Mouse (Mus musculus): Measurements from ENCODE around the gene Spata33.
"Not testable (repeated sequence)": the region's sequence is repeated elsewhere in the genome, so short reads cannot be mapped to it uniquely, and the experiment has no call there.

Gene Spata33

DNA sequence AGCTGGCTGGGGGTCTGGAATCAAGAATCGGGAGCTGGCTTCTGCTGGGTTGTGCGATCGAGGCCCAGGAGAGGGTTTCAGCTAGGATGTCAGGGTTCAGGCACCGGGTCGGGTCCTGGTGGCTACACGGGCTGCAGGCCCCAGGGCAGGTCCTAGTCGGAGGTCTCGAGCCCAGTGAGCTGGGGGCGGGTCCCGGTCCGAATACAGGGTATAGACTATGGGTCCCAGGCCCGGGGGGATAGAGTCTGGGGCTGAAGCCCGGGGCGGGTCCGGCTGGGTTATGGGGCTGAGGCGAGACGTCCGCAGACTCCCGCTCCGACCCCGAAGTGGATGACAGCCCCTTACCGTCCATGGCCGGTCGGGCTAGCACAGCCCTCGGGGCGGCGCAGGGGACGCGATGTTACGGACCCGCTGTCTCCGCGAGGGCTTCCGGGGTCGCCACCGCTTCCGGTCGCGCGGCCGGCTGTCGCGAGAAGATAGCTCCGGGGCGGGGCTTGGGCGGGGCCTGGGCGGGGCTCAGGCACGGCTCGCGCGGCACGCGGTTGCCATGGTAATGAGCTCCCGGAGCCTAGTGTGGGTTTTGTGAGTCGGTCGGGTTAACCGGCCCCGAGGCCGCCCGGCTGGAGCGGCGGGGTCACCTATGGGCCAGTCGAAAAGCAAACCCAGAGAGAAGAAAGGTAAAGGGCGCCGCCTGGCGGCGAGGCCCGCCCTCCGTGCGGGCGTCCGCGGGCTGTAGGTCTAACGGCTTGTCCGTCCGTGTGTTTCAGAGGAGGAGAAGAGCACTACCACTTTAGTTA is at the start of gene Spata33, which contains the start of gene Chmp1a:
Spata33 (plus strand) TSS at position 512 of the 797 bp plus-strand sequence.
Chmp1a (minus strand) TSS at position 443 of the 797 bp plus-strand sequence.
- peak; percentile 90 for DNase-seq

DNA sequence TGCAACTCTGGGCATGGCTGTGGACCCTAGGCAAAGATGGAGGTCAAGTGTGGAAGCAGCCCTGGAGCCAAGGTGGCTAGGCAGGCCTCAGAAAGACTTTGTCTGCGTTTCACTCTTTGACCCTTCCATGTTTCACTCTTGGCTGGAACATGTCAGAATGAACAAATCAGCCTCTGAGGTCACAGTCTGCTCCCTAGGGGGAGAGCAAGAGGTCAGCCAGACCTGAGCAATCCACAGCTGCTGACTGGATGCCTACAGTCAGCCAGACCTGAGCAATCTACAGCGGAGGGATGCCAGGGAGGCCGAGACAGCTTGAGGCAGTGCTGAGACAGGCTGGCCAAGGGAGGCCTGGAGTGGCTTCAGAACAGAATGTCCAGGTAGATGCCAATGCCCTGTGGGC is 31.2 kb upstream of the Spata33 start:
- DNase-seq: no peak

DNA sequence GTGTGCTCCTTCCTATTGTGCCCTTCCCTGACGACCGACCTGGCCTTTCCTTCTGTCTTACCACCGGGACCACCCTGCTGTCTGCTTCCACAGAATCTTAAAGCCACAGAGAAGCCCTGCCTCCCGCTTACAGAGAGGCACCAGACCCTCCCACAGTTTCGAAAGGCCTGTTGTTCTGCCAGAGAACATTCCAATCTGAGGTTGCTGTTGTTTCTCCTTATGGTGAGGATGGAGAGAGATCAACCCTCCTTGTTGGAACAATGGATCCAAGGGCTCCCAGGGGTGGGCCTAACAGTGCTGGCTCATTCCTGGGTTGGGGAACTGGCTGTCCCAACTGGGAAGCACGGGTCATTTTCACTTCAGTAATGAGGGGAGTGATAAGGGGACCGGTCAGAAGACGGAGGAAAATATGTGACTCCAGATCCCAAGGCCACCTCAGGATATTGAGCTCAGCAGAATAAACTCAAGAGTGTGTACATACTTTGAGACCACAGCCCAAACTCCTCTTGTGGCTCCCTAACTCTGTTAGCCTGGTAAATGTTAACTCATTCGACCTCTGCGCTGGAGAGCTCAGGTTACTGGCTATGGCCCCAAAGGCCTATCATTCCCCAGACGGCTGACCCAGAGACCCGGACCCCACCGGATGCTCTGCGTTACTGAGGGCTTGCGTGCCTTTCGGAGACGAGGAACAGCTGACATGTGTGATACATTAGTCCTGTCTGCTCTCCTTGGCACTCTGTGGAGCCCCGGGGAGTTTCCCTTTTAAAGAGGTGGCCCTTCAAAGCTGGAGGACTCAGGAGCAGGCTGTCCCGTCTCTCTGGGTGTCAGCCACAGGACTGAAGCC is 26.8 kb upstream of the Spata33 start, which contains the start of gene Dpep1:
Dpep1 (plus strand) TSS at position 677 of the 844 bp plus-strand sequence.
- DNase-seq: no peak

DNA sequence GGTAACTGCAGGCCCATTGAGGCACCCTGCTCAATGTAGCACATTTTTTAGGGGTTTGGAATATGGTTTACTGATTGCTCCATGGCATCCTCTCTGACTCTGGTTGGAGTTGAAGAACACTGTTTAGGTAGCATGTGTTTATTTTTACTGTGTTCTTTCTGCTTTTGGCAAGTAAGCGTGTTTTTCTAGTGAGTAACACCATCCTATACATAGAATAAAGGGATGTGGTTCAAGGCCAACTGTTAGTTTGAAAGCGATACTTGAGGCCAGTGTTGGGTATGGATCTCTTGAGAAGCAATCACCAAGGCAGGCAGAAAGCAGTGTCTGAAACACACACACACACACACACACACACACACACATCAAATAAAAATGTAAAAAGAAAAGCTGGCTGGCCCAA is 24.6 kb upstream of the Spata33 start:
- DNase-seq: no peak

DNA sequence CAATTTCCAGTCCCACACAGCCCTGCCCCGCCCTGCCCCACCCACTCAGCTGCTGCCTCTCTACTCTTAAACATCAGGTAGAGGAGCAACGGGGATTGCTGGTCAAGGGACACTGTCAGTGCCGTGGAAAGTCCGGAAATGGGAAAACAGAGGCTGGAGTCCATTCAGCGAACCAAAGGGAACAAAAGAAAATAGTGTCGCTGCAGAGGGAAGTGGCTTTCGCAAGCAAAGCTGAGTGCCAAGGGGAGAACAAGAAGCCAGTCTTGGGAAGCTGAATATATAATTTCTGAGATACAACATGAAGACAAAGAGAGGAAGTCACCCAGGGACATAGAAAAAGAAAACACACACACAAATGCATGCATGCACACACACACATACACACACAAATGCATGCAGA is 23.8 kb upstream of the Spata33 start:
- no peak for DNase-seq

DNA sequence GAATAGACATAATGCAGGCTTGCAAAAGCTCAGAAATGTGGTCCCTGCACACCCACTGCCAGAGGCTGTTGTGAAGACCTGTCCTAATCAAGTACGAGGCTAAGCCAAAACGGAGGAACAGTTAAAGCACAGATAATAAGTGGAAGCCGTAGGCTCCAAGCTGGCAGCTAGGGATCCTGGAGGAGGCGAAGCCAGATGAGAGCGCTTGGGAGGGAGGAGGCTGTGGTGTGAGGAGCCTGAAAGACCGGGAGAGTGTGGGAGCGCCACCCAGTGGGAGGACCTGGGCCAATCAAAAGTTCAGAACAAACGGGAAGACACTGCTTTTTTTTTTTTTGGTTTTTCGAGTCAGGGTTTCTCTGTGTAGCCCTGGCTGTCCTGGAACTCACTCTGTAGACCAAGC is 22.0 kb upstream of the Spata33 start:
- DNase-seq: peak; percentile 40

DNA sequence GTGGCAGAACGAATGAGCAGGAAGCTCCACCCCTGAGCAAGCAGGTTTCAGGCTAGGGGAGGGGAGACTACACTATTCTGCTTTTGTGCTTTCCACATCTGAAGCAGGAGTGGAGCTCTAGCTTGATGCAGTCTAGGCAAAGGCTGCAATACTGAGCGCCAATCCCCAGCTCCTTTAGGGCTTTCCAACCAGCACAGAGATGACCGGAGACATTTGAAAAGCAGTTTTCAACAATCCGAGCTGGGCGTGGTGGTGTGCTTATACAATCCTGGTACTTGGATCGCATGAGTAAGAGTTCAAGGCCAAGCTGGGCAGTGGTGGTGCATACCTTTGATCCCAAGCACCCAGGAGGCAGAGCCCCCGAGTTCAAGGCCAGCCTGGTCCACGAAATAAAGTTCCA is 20.7 kb upstream of the Spata33 start:
- no peak for DNase-seq

DNA sequence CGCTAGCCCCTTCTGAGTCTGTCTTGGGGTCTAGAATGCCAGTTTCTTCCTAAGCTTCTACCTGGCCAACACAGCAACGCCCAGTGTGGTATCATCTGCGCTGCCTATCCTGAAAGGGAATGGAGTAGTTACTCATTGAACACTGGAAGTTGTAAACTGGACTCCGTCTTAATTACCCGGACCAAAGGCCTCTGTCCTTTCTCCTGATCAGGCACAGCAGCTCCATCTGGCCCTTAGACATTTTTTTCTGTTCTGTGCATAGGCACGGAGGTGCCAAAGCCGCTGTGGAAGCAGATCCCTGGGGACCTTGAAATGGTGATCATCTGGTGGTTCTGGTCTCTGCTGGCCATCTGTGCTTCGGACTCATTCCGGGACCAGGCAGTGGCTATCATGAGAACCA is 18.9 kb upstream of the Spata33 start:
- no peak for DNase-seq

DNA sequence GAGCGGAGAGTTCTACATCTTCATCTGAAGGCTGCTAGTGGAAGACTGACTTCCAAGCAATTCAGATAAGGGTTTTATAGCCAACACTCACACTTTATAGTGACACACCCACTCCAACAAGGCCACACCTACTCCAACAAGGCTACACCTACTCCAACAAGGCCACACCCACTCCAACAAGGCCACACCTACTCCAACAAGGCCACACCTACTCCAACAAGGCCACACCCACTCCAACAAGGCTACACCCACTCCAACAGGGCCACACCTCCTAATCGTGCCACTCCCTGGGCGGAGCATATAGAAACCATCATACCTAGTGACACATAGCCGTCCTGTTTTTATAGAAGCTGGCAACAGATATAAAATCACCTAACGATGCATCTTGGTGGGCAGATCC is 15.6 kb upstream of the Spata33 start:
- not testable (repeated sequence) for DNase-seq

DNA sequence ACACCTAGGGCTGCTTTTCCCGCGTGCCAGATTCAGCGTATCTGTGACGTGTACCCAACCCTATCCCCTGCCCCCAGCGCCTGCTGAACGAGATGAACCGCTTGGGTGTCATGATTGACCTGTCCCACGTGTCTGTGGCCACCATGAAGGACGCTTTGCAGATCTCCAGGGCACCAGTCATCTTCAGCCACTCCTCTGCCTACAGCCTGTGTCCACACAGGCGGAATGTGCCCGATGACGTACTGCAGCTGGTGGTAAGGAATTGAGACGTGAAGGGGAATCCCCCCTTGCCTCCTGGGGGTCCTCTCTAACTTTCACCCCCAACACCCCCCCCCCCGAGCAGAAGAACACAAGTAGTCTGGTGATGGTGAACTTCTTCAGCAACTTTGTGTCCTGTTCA is 12.8 kb upstream of the Spata33 start:
- no peak for DNase-seq

DNA sequence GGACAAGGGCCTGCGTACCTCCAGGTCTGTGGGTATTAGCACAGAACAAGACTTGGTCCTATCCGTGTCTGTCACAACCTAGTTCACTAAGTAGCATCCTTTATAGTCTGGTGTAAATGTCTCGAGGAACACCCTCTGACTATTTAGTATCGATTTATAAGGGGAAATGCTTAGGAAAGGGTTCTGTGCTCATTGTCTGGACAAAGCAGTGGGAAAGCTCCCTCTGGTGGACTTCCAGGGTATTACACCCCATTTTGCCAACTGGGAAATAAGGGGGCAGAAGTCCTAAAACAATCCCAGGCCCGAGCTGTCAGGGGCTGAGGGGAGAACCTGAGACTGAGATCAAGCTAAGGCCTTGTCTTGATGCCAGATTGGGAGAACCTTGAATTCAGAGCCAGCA is 10.3 kb upstream of the Spata33 start:
- DNase-seq: peak; percentile 52

DNA sequence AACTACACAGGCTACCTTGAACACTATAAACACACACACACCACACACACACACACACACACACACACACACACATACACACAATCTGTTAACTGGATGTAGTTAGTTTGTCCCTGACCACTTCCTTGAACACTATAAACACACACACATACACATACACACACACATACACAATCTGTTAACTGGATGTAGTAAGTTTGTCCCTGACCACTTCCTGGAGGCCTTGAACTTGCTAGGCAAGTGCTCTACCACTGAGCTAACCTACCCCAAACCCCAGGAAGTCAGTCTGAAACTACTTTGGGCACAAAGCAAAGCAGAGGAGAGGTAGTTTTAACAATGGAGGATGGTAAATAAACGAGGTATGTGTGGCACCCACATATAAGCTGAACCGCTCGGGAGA is 9.1 kb upstream of the Spata33 start:
- no peak for DNase-seq

DNA sequence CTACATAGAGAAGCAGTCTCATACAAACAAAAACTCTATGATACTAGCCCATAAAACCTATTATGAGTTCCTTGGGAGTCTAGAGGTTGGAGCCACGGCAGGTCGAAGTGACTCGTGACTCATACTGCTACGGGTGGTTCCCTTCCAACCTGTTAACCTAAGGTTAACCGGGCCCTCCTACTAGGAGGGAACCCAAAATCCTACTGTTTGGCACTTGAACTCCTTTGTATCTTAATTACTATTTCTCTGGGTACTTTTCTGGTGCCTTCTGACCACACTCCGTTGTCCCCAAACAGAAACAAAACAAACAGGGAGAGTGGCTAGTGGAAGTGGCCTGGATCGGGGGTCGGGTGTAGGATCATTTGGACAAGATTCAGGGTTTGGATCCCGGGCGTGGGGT is 756 bp upstream of the Spata33 start:
- no peak for DNase-seq

DNA sequence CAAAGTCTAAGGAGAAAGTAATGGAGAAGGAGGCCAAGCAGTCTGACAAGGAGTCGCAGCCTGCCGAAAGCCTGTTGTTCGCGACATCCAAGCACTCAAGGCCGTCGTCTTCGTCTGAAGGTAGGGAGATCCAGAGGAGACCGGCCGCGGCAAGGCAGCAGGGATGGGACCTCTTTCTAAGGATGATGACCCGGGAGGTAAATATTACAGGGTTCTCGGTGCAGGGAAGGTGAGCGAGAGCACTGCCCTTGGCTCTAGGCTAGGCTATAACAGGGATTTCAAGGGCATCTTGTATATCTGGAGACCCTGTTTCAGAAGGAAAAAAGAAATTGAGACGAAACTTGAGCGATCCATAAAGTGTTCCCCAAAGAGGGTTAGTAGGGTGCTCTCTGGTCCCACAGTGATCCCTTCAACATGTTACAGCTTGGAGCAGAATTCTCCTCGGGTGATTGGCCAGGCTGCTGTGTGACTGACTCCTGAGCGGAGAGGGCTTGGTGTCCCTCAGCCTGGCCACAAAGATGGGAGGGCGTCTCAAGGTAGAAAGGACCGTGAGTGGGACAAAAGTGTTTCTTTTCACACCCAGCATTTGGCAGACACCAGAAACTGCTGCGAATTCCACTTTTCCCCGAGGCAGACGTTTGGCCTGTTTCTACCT is 613 bp downstream of the Spata33 start:
- no peak for DNase-seq

DNA sequence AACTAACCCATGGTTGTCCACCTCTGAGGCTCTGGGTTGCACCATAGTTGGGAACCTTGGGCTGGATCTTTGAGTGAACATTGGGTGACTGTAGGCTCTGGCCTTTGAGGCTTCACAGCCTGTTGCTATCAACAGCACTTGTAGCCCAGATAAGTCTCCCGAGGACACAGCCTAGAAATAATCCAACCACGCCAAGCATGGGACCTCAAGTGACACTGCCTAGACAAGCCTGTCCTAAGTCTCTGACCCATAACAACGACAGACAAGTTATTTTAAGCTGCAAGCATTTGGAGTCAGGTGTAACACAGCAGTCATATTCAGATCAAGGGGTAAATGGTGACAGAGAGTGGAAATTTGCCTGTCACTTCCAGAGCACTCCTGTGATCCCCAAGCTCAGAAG is 2.8 kb downstream of the Spata33 start:
- no peak for DNase-seq

DNA sequence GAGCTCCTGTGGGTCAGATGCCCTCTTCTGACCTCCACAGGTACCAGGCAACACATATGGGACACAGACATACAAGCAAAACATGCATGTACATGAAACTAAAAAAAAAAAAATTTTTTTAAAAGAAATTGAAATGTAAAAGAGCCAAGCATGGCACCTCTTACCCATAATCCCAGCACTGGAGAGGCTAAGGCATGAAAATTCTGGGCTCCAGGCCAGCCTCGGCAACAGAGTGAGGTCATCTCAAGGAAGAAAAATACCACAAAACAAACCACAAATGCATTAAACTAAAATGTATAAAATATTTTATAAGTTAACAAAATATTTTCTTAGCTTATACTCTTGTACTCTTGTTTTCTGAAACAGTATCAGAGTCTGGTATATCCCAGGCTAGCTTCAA is 8.3 kb downstream of the Spata33 start:
- no peak for DNase-seq

DNA sequence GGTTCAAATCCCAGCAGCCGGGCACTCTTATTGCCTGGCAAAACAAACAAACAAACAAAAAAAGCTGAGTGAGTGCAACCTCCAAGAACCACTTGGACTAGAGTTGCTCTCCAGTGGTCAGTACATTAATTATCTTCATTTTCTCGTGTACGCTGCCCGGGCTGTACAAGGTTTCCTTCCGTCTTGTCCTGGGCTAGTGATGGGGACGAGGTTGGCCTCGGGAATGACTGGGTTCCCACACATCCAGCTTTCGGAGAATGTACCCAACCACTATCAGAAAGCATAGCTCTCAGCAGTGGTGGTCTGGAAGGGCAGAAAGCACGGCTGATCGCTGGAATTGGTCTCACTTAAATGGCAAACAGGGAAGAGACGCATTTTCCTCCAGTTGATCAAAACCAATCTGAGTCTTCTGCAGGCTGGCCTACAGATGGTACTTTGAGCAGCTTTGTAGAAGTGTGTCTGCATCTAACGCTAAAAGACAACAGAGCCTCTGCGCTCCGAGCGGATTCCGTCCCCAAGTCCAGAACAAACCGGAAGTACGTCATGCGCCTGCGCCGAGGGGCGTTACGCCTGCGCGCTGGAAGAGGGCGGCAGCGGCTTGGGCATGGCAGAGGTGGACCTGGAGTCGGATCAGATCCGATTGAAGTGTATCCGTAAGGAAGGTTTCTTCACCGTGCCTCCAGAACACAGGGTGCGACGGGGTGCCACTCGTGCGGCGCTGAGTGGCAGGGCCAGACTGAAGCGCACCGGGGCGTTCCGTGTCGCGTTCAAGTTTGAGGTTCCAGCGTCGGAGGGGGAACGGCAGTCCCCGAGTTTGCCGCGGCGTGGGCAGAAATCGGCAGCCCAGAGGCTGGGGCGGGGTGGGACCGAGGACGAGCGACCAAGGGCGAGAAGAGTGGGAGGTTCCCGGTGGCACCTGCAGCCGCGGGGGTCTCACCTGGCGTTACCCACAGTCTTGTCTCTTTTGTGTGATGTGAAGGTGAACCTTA is 11.9 kb downstream of the Spata33 start, which contains the start of gene Cdk10:
Cdk10 (plus strand) TSS at position 565 of the 989 bp plus-strand sequence.
- peak; percentile 92 for DNase-seq

DNA sequence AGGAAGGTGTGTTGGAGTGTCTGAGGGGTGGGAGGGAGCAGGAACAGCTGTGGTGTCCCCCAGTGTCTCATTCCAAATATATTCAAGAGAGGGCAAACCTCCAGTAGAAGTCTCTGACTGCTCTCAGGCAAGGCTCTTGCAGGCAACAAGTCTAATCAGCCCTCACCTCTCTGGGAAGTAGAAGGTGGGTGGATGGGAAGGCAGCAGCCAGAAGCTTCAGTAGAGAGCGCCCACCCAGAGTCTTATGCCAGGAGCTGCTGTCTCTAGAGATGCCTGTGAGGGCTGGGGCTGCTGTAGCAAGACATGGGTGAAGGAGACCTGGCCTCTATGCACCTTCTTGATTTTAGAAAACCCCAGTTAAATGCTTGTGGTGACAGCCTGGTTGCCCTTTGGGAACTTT is 15.8 kb downstream of the Spata33 start:
- no peak for DNase-seq

DNA sequence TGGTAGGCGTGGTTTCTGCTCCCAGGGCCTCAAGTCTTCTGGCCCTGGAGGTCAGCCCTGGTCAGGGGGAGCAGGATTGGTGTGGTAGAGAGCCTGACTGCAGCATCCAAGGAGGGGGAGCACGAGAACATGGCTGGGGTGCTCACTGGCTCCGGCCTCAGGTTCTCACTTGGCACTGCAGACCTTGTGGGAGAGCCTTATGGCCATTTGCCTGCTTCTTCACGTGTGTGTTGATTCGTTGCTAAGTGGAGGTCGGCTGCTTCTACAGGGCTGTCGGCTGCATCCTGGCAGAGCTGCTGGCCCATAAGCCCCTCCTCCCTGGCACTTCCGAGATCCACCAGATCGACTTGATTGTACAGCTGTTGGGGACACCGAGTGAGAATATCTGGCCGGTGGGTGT is 17.7 kb downstream of the Spata33 start:
- DNase-seq: not testable (repeated sequence)

DNA sequence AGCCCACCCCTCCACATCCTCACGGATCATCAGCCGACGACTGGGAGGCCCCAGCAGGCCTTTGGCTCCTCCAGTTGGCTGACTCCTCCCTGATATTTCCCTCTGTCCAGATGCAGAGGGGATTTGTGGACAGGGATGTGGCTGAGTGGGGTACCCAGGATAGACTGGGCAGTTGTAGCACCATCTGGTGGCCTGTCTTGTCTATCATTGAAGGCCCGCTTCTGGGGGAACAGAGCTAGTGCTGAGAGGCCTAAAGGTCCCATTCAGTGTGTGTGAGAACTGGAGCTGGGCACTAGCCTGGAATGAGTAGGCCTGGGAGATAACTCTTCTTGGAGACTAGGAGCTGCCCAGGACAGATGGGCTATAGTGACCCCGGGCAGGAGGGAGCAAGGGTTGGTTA is 19.1 kb downstream of the Spata33 start:
- DNase-seq: no peak

DNA sequence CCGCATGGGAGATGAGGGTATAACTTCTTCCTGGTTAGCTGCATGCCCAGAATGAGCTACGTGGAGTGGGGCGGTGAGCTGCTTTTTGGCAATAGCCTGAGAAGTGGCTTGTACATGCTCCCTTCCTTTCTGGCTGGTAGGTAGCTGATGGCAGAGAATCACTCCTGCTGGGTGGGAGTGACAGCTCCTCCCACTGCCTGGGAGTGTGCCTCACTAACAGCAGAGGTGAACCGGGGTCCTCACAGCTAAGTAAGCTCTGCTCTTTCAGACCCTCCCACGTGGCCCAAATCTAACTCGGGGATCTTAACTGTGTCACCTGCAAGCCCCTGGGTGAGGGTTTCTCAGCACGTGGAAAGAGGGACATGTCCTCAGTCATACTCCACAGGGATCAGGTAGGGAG is 19.9 kb downstream of the Spata33 start:
- no peak for DNase-seq

DNA sequence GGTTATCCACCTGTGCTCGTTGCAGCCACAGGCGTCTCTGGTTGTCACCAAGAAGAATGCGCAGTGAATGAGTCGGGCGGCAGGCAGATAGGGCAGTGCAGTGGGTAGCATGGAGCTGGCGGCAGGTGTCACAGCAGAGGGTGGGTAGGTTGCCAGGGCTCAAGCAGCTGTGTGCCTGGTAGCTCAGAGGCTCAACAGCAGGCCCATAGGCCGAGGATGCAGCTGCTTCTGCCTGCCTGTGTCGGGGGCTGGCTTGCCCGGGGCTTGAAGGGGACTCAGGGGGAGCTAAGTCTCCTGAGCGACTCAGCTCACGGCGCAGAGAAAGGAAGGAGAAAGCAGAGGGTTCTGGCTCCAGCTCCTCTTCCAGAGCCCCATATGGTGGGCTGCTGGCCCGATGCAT is 20.7 kb downstream of the Spata33 start:
- DNase-seq: no peak
